Mouse (Mus musculus) forebrain, embryonic 14.5 days (tissue): ENCODE data around the gene Rab27a. TPM values are rescaled to one million over a fixed set of nuclear protein-coding genes. Genes with fewer than 3 reads are reported as not detected.
"Not testable (repeated sequence)": the region's sequence is repeated elsewhere in the genome, so short reads cannot be mapped to it uniquely, and the experiment has no call there.

Source experiments
- ATAC-seq: fragments of 200-750 bp; cut with Nextera tagmentation; 2 replicates; pipeline ENCODE4 v1.8.0; 2017; ENCODE audit warnings: mild to moderate bottlenecking, moderate library complexity
- DNase-seq: peaks from one replicate; pipeline ENCODE4 v3.0.0-alpha.2; 2015; ENCODE audit warnings: low spot score
- H3K27ac ChIP-seq: fragments of 300-500 bp; sonication (generic); 2 replicates; pipeline ENCODE4 v1.5.1; 2014; ENCODE audit warnings: low read depth, mild to moderate bottlenecking, control low read depth, low read length, moderate library complexity
- H3K27me3 ChIP-seq: fragments of 300-500 bp; sonication (generic); replicated peaks from 2 replicates; pipeline ENCODE4 v1.6.1; 2014; ENCODE audit warnings: low read length, control low read depth, mixed read lengths; ENCODE audit not compliant: control insufficient read depth, insufficient read depth
- H3K36me3 ChIP-seq: fragments of 300-500 bp; sonication (generic); 2 replicates; pipeline ENCODE4 v1.6.1; 2014; ENCODE audit warnings: low read length, control low read depth; ENCODE audit not compliant: control insufficient read depth, insufficient read depth
- H3K4me1 ChIP-seq: fragments of 300-500 bp; sonication (generic); 2 replicates; pipeline ENCODE4 v1.6.1; 2014; ENCODE audit warnings: antibody characterized with exemption, low read length, control low read depth; ENCODE audit not compliant: control insufficient read depth, insufficient read depth
- H3K4me2 ChIP-seq: fragments of 300-500 bp; sonication (generic); 2 replicates; pipeline ENCODE4 v1.6.1; 2014; ENCODE audit warnings: mild to moderate bottlenecking, control low read depth, low read length
- H3K4me3 ChIP-seq: fragments of 300-500 bp; sonication (generic); 2 replicates; pipeline ENCODE4 v1.5.1; 2014; ENCODE audit warnings: low read depth, low read length, control low read depth
- H3K9ac ChIP-seq: fragments of 300-500 bp; sonication (generic); 2 replicates; pipeline ENCODE4 v1.6.1; 2014; ENCODE audit warnings: mild to moderate bottlenecking, low read length, control low read depth, moderate library complexity
- H3K9me3 ChIP-seq: fragments of 300-500 bp; sonication (generic); replicated peaks from 2 replicates; pipeline ENCODE4 v1.6.1; 2016; ENCODE audit warnings: low read length, control low read depth, mixed read lengths; ENCODE audit not compliant: control insufficient read depth
- WGBS: fragments of 180-500 bp; shearing (Covaris S2); extraction: QIAGEN DNeasy Blood & Tissue Kit; methylation state at CpG from one replicate; pipeline ENCODE4 v1.1.7; 2014; 5-methylcytosine and 5-hydroxymethylcytosine counted together
- polyA plus RNA-seq: library from polyadenylated mRNA; unstranded; fragments of >200 nt; fragmentation: Nextera tagmentation; extraction: Ambion mirVana; gene quantifications from 2 replicates; pipeline ENCODE4 v1.2.1, GENCODE M21; 2014

Rab27a gene
- polyA plus RNA-seq, 1 experiment from 2014 or later: 0.51 TPM

DNA sequence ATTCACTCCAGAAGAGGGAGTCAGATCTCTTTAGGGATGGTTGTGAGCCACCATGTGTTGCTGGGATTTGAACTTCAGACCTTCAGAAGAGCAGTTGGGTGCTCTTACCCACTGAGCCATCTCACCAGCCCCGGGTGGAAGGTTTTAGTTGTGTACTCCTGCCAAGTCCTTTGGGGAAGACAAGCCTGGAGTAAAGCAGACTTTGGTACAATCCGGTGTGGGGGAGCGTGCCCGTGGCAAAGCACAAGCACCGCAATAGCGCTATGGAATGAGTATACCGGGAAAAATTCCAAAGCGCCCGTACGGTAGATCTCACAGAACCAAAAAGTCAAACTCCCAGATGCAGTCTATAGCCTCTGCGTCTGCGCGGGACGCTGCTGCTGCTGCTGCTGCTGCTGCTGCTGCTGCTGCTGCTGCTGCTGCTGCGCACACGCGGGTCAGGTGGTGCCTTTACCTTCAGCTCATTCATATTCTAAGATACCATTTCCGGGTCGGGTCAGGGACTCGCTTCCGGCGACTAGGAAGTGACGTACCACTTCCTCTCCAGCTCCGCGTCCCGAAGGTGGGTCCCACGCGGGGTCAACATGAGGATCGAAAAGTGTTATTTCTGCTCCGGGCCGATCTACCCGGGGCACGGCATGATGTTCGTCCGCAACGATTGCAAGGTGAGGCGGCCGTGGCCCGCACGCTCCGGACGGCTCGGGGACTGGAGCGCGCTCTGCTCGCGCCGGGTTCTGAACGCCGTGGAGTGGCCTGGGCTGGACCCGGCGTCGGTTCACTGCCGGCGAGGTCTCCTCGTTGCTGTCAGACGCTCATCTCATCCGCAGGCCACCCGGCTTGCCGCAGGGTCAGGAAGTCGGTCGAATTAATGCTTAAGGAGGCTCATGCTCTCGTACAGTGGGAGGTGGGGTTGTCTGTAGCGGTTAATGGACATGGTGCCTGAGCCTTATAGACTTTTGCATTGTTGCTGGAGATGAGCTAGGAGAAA, 68.6 kb downstream of the Rab27a start, which contains the start of gene Rsl24d1:
Gene Rsl24d1, plus strand, starts transcription at position 508 of the 988 bp plus-strand sequence.
- ATAC-seq (peak; percentile 98), DNase-seq (peak; percentile 96)
- H3K4me1 ChIP-seq: peaks cover 2% of the 10 kb centered on the region; the same call in 1 of the 2 replicates
- under 1% methylated on average over 64 of the region's 64 CpGs for WGBS
- H3K4me3 ChIP-seq: peak within 1 kb of the TSS; percentile 90
- H3K36me3 ChIP-seq: peaks cover 28% of the 10 kb centered on the region
- H3K27ac ChIP-seq: peak within 1 kb of the TSS; percentile 60; the same call in 1 of the 2 replicates
- no peaks in the 10 kb centered on the region; the same call in 1 of the 2 replicates for H3K27me3 ChIP-seq
- H3K4me2 ChIP-seq: peak within 1 kb of the TSS; percentile 77
- H3K9me3 ChIP-seq: no peaks in the 10 kb centered on the region
- H3K9ac ChIP-seq: peak within 1 kb of the TSS; percentile 82

DNA sequence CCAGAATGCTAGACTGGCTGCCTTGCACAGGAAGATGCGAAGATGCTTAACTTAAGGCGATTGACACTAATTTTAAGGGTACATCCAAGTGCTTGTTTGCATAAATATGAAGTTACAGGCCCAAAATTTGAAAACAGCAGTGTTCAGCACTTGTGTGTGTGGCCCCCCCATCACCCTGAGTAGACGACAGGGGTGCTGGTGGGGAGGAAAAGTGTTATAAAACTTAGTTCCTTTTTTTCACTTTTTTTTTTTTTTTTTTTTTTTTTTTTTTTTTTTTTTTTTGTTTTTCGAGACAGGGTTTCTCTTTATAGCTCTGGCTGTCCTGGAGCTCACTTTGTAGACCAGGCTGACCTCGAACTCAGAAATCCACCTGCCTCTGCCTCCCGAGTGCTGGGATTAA, 72.0 kb downstream of the Rab27a start:
- 80% methylated on average over 6 of the region's 6 CpGs for WGBS
- H3K36me3 ChIP-seq: peaks cover 54% of the 10 kb centered on the region
- not testable (repeated sequence) for H3K27me3 ChIP-seq, H3K9ac ChIP-seq, DNase-seq, H3K4me1 ChIP-seq, ATAC-seq, H3K4me3 ChIP-seq, H3K4me2 ChIP-seq, H3K9me3 ChIP-seq, H3K27ac ChIP-seq

DNA sequence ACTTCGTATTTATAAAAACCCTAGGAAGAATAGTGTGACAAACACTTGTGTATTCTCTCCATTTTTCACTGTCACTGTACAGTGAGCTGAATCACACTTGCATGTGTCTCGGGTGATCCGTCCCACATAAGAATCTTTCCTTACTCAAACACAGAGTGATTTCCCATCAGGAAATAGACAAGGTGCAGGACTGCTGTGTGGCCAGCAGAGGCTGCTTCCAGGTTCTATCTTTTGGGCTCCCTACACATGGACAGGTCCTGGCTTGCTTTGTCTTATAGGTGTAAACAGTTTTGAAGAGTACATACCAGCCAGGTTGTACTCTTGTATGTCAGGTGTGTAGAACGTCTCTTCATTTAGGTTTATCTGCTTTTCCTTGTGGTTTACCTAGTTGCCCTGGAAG, 73.4 kb downstream of the Rab27a start:
- ATAC-seq: no peak
- Histone ChIP-seq H3K4me3 (no peak overlapping the region), H3K9ac (no peak overlapping the region), H3K36me3 (peaks cover 64% of the 10 kb centered on the region), H3K27me3 (no peaks in the 10 kb centered on the region), H3K4me2 (no peak overlapping the region), H3K9me3 (no peaks in the 10 kb centered on the region), H3K27ac (no peak overlapping the region), H3K4me1 (peaks cover 2% of the 10 kb centered on the region; the same call in 1 of the 2 replicates)
- 95% methylated on average over 4 of the region's 4 CpGs for WGBS
- DNase-seq: no peak

DNA sequence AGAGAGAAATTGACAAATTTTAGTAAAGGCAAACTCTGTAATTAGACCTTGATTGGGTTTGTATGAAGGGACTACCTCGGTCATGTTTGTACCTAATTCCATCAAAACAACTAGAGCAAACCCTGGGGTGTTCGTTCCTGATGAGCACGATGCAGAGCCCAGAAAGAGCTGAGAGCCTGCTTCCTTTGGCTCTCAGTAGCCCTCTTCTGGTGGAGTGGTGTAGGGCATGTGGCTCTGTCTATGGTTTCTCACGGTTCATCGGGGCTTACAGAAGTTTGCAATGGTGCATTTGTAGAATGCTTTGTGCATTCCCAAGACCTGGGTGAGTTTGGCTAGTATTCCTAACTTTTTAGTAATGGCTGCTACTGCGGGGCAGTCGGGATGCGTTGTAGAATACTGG, 77.1 kb downstream of the Rab27a start:
- no peak overlapping the region for H3K4me3 ChIP-seq
- peaks cover 84% of the 10 kb centered on the region for H3K36me3 ChIP-seq
- no peak overlapping the region for H3K4me2 ChIP-seq
- H3K9ac ChIP-seq: no peak overlapping the region
- no peaks in the 10 kb centered on the region for H3K9me3 ChIP-seq
- H3K27me3 ChIP-seq: no peaks in the 10 kb centered on the region
- H3K4me1 ChIP-seq: no peaks in the 10 kb centered on the region
- 0 out of 2 replicates have a peak, but pooled peaks have one; percentile 40 for ATAC-seq
- no peak overlapping the region for H3K27ac ChIP-seq
- DNase-seq: peak; percentile 29
- 74% methylated on average over 8 of the region's 8 CpGs for WGBS

DNA sequence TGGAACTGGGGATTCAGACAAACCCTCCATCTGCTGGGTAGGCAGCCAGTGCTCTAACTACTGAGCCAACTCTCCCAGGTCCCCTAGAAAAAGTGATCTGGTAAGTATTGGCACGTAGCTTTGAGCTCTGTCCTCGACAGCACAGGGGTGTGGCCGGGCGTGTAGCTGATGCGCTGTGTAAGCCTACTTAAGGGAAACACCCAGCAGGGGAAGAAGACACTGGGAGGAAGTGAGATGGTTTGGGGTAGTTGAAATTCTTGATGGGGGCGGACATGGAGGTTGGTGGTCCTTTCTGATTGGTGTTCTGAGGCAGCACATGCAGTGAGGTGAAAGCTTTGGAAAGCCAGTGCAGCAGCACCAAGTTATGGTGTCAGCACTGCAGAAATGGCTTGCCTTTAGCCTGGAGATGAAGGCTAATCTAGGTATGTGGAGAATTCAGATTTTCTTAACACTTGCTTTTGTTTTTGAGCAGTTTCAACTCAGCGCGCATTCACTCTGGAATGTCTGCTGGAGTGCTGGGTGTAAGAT, 80.5 kb downstream of the Rab27a start:
- WGBS: 92% methylated on average over 8 of the region's 8 CpGs
- no peak overlapping the region for H3K4me3 ChIP-seq
- DNase-seq (no peak), ATAC-seq (no peak)
- H3K27me3 ChIP-seq: no peaks in the 10 kb centered on the region
- no peaks in the 10 kb centered on the region for H3K9me3 ChIP-seq
- no peak overlapping the region for H3K27ac ChIP-seq
- H3K9ac ChIP-seq: no peak overlapping the region
- H3K36me3 ChIP-seq: peaks cover 94% of the 10 kb centered on the region
- H3K4me2 ChIP-seq: no peak overlapping the region
- no peaks in the 10 kb centered on the region for H3K4me1 ChIP-seq

DNA sequence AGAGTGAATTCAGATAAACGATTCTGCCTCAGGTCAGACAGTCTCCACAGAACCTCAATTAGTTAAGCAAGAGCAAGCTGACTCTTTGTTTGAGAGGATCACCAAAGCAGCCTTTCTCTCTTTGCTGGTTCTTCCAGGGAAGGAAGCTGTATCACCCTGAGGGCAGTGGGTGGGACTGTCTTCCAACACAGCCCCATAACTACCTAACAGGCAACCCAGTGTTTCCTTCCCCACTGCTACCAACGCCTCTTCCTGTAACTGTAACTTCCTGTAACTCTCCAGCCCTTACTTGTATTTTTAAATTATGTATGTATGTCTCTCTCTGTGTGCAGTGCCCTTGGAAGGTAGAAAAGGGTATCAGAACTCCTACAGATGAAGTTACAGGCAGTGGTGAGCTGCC, 82.8 kb downstream of the Rab27a start:
- Histone ChIP-seq H3K9me3 (no peaks in the 10 kb centered on the region), H3K9ac (no peak overlapping the region), H3K27me3 (no peaks in the 10 kb centered on the region), H3K27ac (no peak overlapping the region), H3K36me3 (peaks cover 73% of the 10 kb centered on the region), H3K4me2 (no peak overlapping the region), H3K4me3 (no peak overlapping the region), H3K4me1 (no peaks in the 10 kb centered on the region)
- ATAC-seq (no peak), DNase-seq (no peak)
- WGBS: 92% methylated on average over 2 of the region's 2 CpGs

DNA sequence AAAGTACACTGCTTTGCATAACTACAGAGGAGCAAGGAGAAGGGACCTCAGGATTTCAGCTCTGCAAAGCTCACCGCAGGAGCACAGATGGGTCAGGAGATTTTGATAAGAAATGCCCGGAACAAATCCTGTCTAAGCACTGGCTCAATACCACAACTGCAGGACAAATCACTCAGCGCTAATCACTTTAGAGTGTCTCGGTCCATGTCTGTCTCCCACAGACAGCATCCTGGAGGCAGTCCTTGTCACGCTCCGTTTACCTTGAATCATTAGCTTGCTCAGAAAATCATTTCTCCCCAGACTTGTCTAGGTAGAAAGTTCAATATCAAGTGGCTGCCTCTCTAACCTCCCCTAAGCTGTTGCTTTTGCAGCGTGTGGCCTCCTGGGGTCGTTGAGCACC, 85.2 kb downstream of the Rab27a start:
- no peaks in the 10 kb centered on the region for H3K27me3 ChIP-seq
- no peaks in the 10 kb centered on the region for H3K4me1 ChIP-seq
- no peak for ATAC-seq
- H3K36me3 ChIP-seq: peaks cover 51% of the 10 kb centered on the region
- H3K4me3 ChIP-seq: no peak overlapping the region
- no peak overlapping the region for H3K9ac ChIP-seq
- whole genome bisulfite sequencing: 83% methylated on average over 8 of the region's 8 CpGs
- DNase-seq: no peak
- no peak overlapping the region for H3K27ac ChIP-seq
- H3K4me2 ChIP-seq: no peak overlapping the region
- no peaks in the 10 kb centered on the region for H3K9me3 ChIP-seq

DNA sequence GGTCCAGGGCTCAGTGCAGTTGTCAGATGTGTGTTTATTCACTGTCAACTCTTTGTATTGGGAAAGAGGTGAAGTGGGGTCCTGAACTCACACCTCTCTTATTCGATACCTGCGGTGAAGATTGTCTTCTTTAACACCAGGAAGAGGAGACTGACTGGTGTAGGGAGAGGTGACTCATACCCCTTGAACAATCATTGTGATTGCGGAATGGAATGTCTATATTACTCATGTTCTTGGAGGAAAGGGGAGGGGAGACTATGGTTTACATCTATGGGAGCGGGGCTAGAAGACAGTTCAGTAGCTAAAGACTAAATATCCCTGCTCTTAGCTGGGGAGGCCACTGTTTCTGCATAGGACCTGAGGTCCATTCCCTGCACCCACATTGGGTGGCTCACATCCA, 85.9 kb downstream of the Rab27a start:
- H3K4me1 ChIP-seq: no peaks in the 10 kb centered on the region
- WGBS: 90% methylated on average over 4 of the region's 4 CpGs

More for the DNA sequence above, 85.9 kb downstream of the Rab27a start:
- ATAC-seq (no peak), DNase-seq (no peak)
- no peak overlapping the region for H3K4me3 ChIP-seq
- no peak overlapping the region for H3K9ac ChIP-seq
- H3K9me3 ChIP-seq: no peaks in the 10 kb centered on the region
- H3K27ac ChIP-seq: no peak overlapping the region
- no peaks in the 10 kb centered on the region for H3K27me3 ChIP-seq
- no peak overlapping the region for H3K4me2 ChIP-seq
- peaks cover 44% of the 10 kb centered on the region for H3K36me3 ChIP-seq
